Mouse (Mus musculus): ENCODE results near the gene Clstn3. TPM values are rescaled to one million over a fixed set of nuclear protein-coding genes. Genes with fewer than 3 reads are reported as not detected.
"Not testable (repeated sequence)": the region's sequence is repeated elsewhere in the genome, so short reads cannot be mapped to it uniquely, and the experiment has no call there.

Clstn3 gene
- polyA plus RNA-seq, 1 experiment from 2014 or later = 180 TPM

DNA sequence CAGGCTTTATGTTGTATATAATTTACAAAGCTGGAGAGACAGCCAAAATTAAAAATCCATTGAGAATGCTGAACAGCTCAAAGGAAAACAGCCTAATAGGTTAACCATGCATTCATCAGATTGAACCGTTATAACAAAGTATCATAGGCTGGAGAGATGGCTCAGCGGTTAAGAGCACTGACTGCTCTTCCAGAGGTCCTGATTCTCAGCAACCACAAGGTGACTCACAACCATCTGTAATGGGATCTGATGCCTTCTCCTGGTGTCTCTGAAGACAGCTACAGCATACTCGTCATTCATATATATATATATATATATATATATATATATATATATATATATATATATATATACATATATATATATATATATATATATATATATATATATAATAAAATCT is 19.2 kb upstream of the Clstn3 start:
- not testable (repeated sequence) for H3K4me1 ChIP-seq (ENCODE audit: control insufficient read depth, insufficient read depth, low read depth, low read length); H3K27me3 ChIP-seq (replicated peaks; ENCODE audit: control insufficient read depth, insufficient read depth, low read length); H3K9ac ChIP-seq (ENCODE audit: low read depth, low read length); H3K4me2 ChIP-seq (ENCODE audit: low read length); ATAC-seq; H3K9me3 ChIP-seq (ENCODE audit: control insufficient read depth, low read length); H3K36me3 ChIP-seq (ENCODE audit: control insufficient read depth, insufficient read depth, low read length); H3K27ac ChIP-seq (ENCODE audit: low read depth, low read length); H3K4me3 ChIP-seq (ENCODE audit: low read length)
- 85% methylated on average over 3 of the region's 3 CpGs for WGBS

DNA sequence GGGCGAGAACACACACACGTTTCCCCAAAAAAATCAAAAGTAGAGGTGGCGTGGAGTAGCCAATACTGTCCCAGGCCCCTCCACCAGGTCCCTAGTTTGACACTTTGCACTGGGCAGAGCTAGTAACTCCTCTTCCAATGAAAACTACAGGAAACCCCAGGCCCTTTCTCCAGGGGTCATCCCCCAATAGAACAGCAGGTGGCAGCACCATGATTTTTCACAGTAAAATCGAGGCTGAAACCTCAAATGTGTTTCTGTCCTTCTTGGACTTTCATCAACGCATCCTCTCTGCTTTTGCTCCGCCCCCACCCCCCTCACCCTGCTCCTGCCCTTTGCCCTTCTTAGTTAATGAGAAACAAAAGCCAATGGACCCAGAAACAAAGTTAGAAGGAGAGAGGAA is 17.0 kb upstream of the Clstn3 start:
- ATAC-seq = no peak
- H3K36me3 ChIP-seq (ENCODE audit: control insufficient read depth, insufficient read depth, low read length) = no peaks in the 10 kb centered on the region
- H3K27me3 ChIP-seq (replicated peaks; ENCODE audit: control insufficient read depth, insufficient read depth, low read length) = no peaks in the 10 kb centered on the region
- no peaks in the 10 kb centered on the region for H3K9me3 ChIP-seq (ENCODE audit: control insufficient read depth, low read length)
- H3K4me3 ChIP-seq (ENCODE audit: low read length) = no peak overlapping the region
- H3K9ac ChIP-seq (ENCODE audit: low read depth, low read length) = no peak overlapping the region
- no peaks in the 10 kb centered on the region for H3K4me1 ChIP-seq (ENCODE audit: control insufficient read depth, insufficient read depth, low read depth, low read length)
- no peak overlapping the region for H3K27ac ChIP-seq (ENCODE audit: low read depth, low read length)
- no peak overlapping the region for H3K4me2 ChIP-seq (ENCODE audit: low read length)
- 32% methylated on average over 6 of the region's 6 CpGs for WGBS

- Histone ChIP-seq H3K9me3 (ENCODE audit: control insufficient read depth, low read length) (no peaks in the 10 kb centered on the region), H3K4me3 (ENCODE audit: low read length) (no peak overlapping the region), H3K36me3 (ENCODE audit: control insufficient read depth, insufficient read depth, low read length) (no peaks in the 10 kb centered on the region), H3K27me3 (replicated peaks; ENCODE audit: control insufficient read depth, insufficient read depth, low read length) (no peaks in the 10 kb centered on the region), H3K4me2 (ENCODE audit: low read length) (no peak overlapping the region), H3K27ac (ENCODE audit: low read depth, low read length) (no peak overlapping the region), H3K4me1 (ENCODE audit: control insufficient read depth, insufficient read depth, low read depth, low read length) (no peaks in the 10 kb centered on the region), H3K9ac (ENCODE audit: low read depth, low read length) (no peak overlapping the region)
- ATAC-seq = 0 out of 2 replicates have a peak, but pooled peaks have one; percentile 18
- WGBS = 50% methylated on average over 4 of the region's 4 CpGs
Observed at GRCm38 (mm10) chr6:124480295-124480694, 15.7 kb upstream of the Clstn3 start.

DNA sequence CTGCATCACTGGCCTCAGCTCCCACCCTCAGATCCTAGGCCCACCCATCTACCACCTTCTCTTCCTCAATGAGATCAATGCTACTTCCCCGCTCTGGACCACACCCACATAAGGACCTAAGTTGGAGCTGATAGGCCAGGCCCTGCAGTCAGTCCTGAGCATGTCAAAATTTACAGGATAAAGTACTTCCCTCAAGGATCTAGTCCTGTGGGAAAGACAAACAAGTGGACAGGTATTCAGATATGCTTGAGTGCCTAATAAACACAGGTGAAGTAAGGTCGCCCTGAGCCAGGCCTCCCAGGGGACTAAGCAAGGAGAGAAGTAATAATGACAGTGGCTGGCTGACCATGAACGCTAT is 15.0 kb upstream of the Clstn3 start:
- no peaks in the 10 kb centered on the region for H3K9me3 ChIP-seq (ENCODE audit: control insufficient read depth, low read length)
- ATAC-seq = no peak; the same call in 1 of the 2 replicates
- H3K4me2 ChIP-seq (ENCODE audit: low read length) = no peak overlapping the region
- 90% methylated on average over 3 of the region's 3 CpGs for WGBS
- H3K9ac ChIP-seq (ENCODE audit: low read depth, low read length) = no peak overlapping the region
- H3K27me3 ChIP-seq (replicated peaks; ENCODE audit: control insufficient read depth, insufficient read depth, low read length) = no peaks in the 10 kb centered on the region
- no peaks in the 10 kb centered on the region for H3K36me3 ChIP-seq (ENCODE audit: control insufficient read depth, insufficient read depth, low read length)
- no peaks in the 10 kb centered on the region for H3K4me1 ChIP-seq (ENCODE audit: control insufficient read depth, insufficient read depth, low read depth, low read length)
- H3K4me3 ChIP-seq (ENCODE audit: low read length) = no peak overlapping the region
- H3K27ac ChIP-seq (ENCODE audit: low read depth, low read length) = no peak overlapping the region

DNA sequence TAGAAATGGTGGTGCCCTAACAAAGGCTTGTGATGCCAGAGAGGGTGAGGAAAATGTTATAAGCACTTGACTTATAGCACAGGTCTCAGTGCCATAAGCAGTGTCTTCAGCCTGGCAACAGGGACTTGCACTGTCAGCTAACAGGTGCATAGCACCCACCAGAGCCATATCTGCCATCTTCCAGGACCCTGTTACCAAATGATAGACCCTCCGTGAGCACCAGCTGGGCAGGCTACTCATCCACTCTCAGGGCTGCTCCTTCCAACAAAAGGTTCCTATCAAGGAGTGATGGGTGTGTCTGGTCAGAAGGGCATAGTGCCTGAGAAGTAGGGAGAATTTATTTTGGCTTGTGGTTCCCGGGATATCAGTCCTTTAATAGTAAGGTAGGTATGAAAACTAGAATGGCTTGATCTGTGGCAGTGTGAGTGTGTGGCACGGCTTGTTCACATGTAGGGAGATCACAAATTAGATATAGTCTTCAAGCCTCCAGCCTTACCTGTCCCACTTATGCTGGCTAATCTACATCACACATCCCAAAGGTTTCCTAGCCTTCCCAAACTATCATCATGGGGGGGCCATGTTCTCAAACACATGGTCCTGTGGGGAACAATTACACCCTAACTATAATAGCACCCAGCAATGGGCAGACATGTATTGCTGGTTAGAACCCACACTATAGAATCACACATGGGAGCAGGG is 14.4 kb upstream of the Clstn3 start:
- H3K36me3 ChIP-seq (ENCODE audit: control insufficient read depth, insufficient read depth, low read length) = no peaks in the 10 kb centered on the region
- no peak for ATAC-seq
- H3K4me3 ChIP-seq (ENCODE audit: low read length) = no peak overlapping the region
- H3K4me1 ChIP-seq (ENCODE audit: control insufficient read depth, insufficient read depth, low read depth, low read length) = no peaks in the 10 kb centered on the region
- no peak overlapping the region for H3K4me2 ChIP-seq (ENCODE audit: low read length)
- no peak overlapping the region for H3K27ac ChIP-seq (ENCODE audit: low read depth, low read length)
- no peaks in the 10 kb centered on the region for H3K9me3 ChIP-seq (ENCODE audit: control insufficient read depth, low read length)
- no peak overlapping the region for H3K9ac ChIP-seq (ENCODE audit: low read depth, low read length)
- WGBS = 96% methylated on average over 3 of the region's 3 CpGs
- no peaks in the 10 kb centered on the region for H3K27me3 ChIP-seq (replicated peaks; ENCODE audit: control insufficient read depth, insufficient read depth, low read length)

DNA sequence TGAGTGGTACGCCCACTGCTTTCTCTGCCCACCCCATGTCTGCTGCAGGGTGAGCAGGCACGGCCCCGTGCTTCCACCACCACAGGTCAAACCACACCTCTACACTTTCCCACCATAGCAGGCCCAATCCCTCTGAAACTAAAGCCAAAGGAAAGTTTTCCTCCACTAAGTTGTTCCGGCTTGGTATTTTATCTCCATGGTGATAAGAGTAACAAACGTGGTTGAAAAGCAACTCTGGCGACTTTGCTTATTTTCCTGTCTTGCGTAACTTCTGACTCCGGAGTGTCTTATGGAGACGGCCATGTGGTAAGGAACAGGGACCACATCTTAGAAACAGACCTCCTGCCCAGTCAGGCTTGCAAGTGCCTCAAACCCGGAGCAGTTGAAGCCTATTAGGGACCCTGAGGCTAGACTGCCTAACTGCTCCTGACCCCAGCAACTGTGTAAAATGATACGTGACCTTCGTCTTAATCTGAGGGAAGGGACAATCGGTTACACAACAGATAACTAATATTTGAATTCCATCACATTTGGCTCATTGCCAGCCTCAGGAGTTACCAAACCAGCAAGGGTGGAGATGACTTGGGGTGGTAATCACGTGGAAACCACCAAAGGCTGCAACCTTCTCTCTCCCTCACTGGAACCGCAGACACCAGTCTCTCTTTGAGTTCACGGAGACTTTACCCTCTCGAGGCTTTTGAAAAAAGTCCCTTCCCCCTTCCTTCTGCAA is 13.5 kb upstream of the Clstn3 start:
- H3K9me3 ChIP-seq (ENCODE audit: control insufficient read depth, low read length) = no peaks in the 10 kb centered on the region
- H3K9ac ChIP-seq (ENCODE audit: low read depth, low read length) = no peak overlapping the region
- H3K4me3 ChIP-seq (ENCODE audit: low read length) = no peak overlapping the region
- H3K4me1 ChIP-seq (ENCODE audit: control insufficient read depth, insufficient read depth, low read depth, low read length) = no peaks in the 10 kb centered on the region
- H3K27me3 ChIP-seq (replicated peaks; ENCODE audit: control insufficient read depth, insufficient read depth, low read length) = no peaks in the 10 kb centered on the region; the same call in 1 of the 2 replicates
- H3K4me2 ChIP-seq (ENCODE audit: low read length) = no peak overlapping the region
- ATAC-seq = no peak
- WGBS = 80% methylated on average over 17 of the region's 17 CpGs
- no peak overlapping the region for H3K27ac ChIP-seq (ENCODE audit: low read depth, low read length)
- H3K36me3 ChIP-seq (ENCODE audit: control insufficient read depth, insufficient read depth, low read length) = no peaks in the 10 kb centered on the region

- no peak overlapping the region for H3K4me3 ChIP-seq (ENCODE audit: low read length)
- H3K4me1 ChIP-seq (ENCODE audit: control insufficient read depth, insufficient read depth, low read depth, low read length) = no peaks in the 10 kb centered on the region
- H3K27ac ChIP-seq (ENCODE audit: low read depth, low read length) = no peak overlapping the region
- H3K9me3 ChIP-seq (ENCODE audit: control insufficient read depth, low read length) = no peaks in the 10 kb centered on the region
- ATAC-seq = no peak
- H3K9ac ChIP-seq (ENCODE audit: low read depth, low read length) = no peak overlapping the region
- no peaks in the 10 kb centered on the region; the same call in 1 of the 2 replicates for H3K27me3 ChIP-seq (replicated peaks; ENCODE audit: control insufficient read depth, insufficient read depth, low read length)
- WGBS = 72% methylated on average over 5 of the region's 5 CpGs
- no peaks in the 10 kb centered on the region for H3K36me3 ChIP-seq (ENCODE audit: control insufficient read depth, insufficient read depth, low read length)
- H3K4me2 ChIP-seq (ENCODE audit: low read length) = no peak overlapping the region
Observed at GRCm38 (mm10) chr6:124477221-124477655, 12.6 kb upstream of the Clstn3 start.

- Histone ChIP-seq H3K9ac (ENCODE audit: low read depth, low read length) (no peak overlapping the region), H3K4me2 (ENCODE audit: low read length) (no peak overlapping the region), H3K27me3 (replicated peaks; ENCODE audit: control insufficient read depth, insufficient read depth, low read length) (no peaks in the 10 kb centered on the region; the same call in 1 of the 2 replicates), H3K4me1 (ENCODE audit: control insufficient read depth, insufficient read depth, low read depth, low read length) (no peaks in the 10 kb centered on the region), H3K4me3 (ENCODE audit: low read length) (no peak overlapping the region), H3K9me3 (ENCODE audit: control insufficient read depth, low read length) (no peaks in the 10 kb centered on the region), H3K27ac (ENCODE audit: low read depth, low read length) (no peak overlapping the region), H3K36me3 (ENCODE audit: control insufficient read depth, insufficient read depth, low read length) (no peaks in the 10 kb centered on the region)
- 87% methylated on average over 11 of the region's 11 CpGs for WGBS
- ATAC-seq = no peak
Observed at GRCm38 (mm10) chr6:124476796-124477195, 12.2 kb upstream of the Clstn3 start.

DNA sequence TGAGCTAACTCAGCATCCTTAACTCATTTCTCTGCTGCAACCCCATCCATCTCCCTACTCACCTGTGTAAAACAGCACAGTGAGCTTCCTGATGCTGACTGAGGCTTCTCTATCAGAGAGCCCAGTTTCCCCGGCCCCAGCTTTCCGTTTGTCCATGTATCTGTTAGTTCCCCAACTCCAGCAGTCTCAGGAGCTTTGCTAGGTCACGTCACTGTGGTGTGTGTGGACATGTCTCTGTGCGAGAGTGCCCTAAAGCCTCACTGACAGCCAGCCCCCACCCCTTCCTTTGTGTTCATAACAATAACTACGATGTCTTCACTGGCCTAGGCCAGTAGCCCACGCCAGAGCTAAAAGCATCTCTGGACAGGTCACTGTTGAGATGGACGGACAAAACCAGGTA is 11.6 kb upstream of the Clstn3 start:
- ATAC-seq = no peak
- H3K4me3 ChIP-seq (ENCODE audit: low read length) = no peak overlapping the region
- H3K36me3 ChIP-seq (ENCODE audit: control insufficient read depth, insufficient read depth, low read length) = no peaks in the 10 kb centered on the region
- H3K27me3 ChIP-seq (replicated peaks; ENCODE audit: control insufficient read depth, insufficient read depth, low read length) = no peaks in the 10 kb centered on the region; the same call in 1 of the 2 replicates
- no peaks in the 10 kb centered on the region for H3K4me1 ChIP-seq (ENCODE audit: control insufficient read depth, insufficient read depth, low read depth, low read length)
- no peak overlapping the region for H3K4me2 ChIP-seq (ENCODE audit: low read length)
- H3K9ac ChIP-seq (ENCODE audit: low read depth, low read length) = no peak overlapping the region
- H3K27ac ChIP-seq (ENCODE audit: low read depth, low read length) = no peak overlapping the region
- no peaks in the 10 kb centered on the region for H3K9me3 ChIP-seq (ENCODE audit: control insufficient read depth, low read length)
- WGBS = 61% methylated on average over 7 of the region's 7 CpGs

Data from hindbrain, embryonic 16.5 days (tissue).